Mouse (Mus musculus): Measurements from ENCODE around the gene Lama2.

DNA sequence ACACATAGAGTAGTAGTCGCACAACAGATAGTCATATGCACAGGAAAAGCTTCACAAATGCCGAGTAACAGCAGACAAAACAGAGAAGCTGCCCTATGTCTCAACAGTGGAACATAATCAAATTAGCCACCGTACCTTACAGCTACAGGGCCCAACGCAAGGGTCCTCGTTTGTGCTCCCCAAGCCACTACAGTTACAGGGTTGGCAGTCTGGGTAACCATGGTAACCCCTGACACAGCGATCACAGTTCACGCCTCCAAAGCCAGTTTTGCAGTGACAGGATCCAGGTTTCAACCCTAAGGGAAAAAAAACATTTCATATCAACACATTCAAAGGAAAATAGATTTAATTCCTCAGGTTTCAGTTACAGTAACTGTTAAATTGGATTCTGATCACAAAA lies 275.3 kb downstream of the Lama2 start:
- TF ChIP-seq POLR2A (IDR thresholded peaks at IDR 0.05; ENCODE audit: control insufficient read depth, extremely low read depth, insufficient read depth, low read length, poor library complexity) = no peak
- TF ChIP-seq CTCF (IDR thresholded peaks at IDR 0.05; ENCODE audit: borderline replicate concordance, control insufficient read depth, extremely low read depth, insufficient read depth, low read length, poor library complexity) = no peak
